Mouse (Mus musculus) limb, embryonic 14.5 days (tissue): ENCODE data around the gene Eno2. TPM values are rescaled to one million over a fixed set of nuclear protein-coding genes. Genes with fewer than 3 reads are reported as not detected.

Experiments
- ATAC-seq: fragments of 200-750 bp; cut with Nextera tagmentation; 2 replicates; pipeline ENCODE4 v1.8.0; 2017; ENCODE audit warnings: low read depth, moderate number of reproducible peaks, moderate TSS enrichment; ENCODE audit not compliant: low FRiP score
- DNase-seq: peaks from one replicate; pipeline ENCODE4 v3.0.0-alpha.2; 2015; ENCODE audit warnings: low spot score
- H3K27ac ChIP-seq: fragments of 300-500 bp; sonication (generic); replicated peaks from 2 replicates; pipeline ENCODE4 v1.5.1; 2014; ENCODE audit warnings: low read depth, mild to moderate bottlenecking, low read length, moderate library complexity, mixed read lengths
- H3K27me3 ChIP-seq: fragments of 300-500 bp; sonication (generic); 2 replicates; pipeline ENCODE4 v1.6.1; 2014; ENCODE audit warnings: low read length, mixed read lengths; ENCODE audit not compliant: control insufficient read depth, insufficient read depth
- H3K36me3 ChIP-seq: fragments of 300-500 bp; sonication (generic); 2 replicates; pipeline ENCODE4 v1.6.1; 2014; ENCODE audit warnings: mild to moderate bottlenecking, low read length, moderate library complexity, mixed read lengths; ENCODE audit not compliant: control insufficient read depth, insufficient read depth
- H3K4me1 ChIP-seq: fragments of 300-500 bp; sonication (generic); 2 replicates; pipeline ENCODE4 v1.6.1; 2014; ENCODE audit warnings: antibody characterized with exemption, low read length, mixed read lengths; ENCODE audit not compliant: control insufficient read depth, insufficient read depth
- H3K4me2 ChIP-seq: fragments of 300-500 bp; sonication (generic); replicated peaks from 2 replicates; pipeline ENCODE4 v1.6.1; 2014; ENCODE audit warnings: low read depth, mild to moderate bottlenecking, low read length, moderate library complexity; ENCODE audit not compliant: severe bottlenecking
- H3K4me3 ChIP-seq: fragments of 300-500 bp; sonication (generic); replicated peaks from 2 replicates; pipeline ENCODE4 v1.5.1; 2014; ENCODE audit warnings: low read length
- H3K9ac ChIP-seq: fragments of 300-500 bp; sonication (generic); 2 replicates; pipeline ENCODE4 v1.6.1; 2014; ENCODE audit warnings: mild to moderate bottlenecking, low read depth, low read length, moderate library complexity; ENCODE audit not compliant: severe bottlenecking
- H3K9me3 ChIP-seq: fragments of 300-500 bp; sonication (generic); 2 replicates; pipeline ENCODE4 v1.6.1; 2016; ENCODE audit warnings: low read length; ENCODE audit not compliant: control insufficient read depth
- POLR2A ChIP-seq: fragments of 200-500 bp; IDR thresholded peaks from 2 replicates; pipeline ENCODE4 v1.8.0; 2012; ENCODE audit warnings: inconsistent platforms, mild to moderate bottlenecking, moderate library complexity, borderline replicate concordance; ENCODE audit not compliant: insufficient read depth, insufficient read length; ENCODE audit errors: extremely low read depth
- WGBS: fragments of 180-500 bp; shearing (Covaris S2); extraction: QIAGEN DNeasy Blood & Tissue Kit; methylation state at CpG from one replicate; pipeline ENCODE4 v1.1.7; 2014; 5-methylcytosine and 5-hydroxymethylcytosine counted together
- polyA plus RNA-seq, 2 experiments: library from polyadenylated mRNA; depleted of rRNA in 1 of 2; stranded (reverse) in 1 of 2; unstranded in 1 of 2; fragments of >200 nt; fragmentation: Nextera tagmentation in 1 of 2; extraction: Ambion mirVana in 1 of 2; gene quantifications; 2 replicates each; pipeline versions ENCODE4 v1.2.1 to v1.2.3; 2012 to 2014

The Eno2 gene
- polyA plus RNA-seq, 2 experiments: 6.0 to 21.7 TPM

DNA sequence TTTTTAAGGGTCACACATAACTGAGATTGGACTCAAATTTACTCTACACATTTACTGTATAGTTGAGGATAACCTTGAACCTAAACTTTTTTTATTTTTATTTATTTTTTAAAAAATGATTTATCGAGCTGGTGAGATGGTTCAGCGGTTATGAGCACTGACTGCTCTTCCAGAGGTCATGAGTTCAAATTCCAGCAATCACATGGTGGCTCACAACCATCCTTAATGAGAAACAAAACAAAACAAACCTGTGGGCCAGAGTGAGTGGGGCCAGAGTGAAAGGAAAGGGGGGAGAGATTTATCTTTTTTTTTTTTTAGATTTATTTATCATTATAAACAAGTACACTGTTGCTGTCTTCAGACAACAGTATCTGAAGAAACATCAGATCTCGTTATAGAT is 22.4 kb upstream of the Eno2 start:
- Histone ChIP-seq H3K4me3 (no peak overlapping the region), H3K9me3 (no peaks in the 10 kb centered on the region), H3K27ac (no peak overlapping the region), H3K27me3 (no peaks in the 10 kb centered on the region), H3K4me2 (no peak overlapping the region), H3K4me1 (no peaks in the 10 kb centered on the region), H3K9ac (no peak overlapping the region), H3K36me3 (no peaks in the 10 kb centered on the region)
- no peak for TF ChIP-seq POLR2A
- 86% methylated on average over 3 of the region's 3 CpGs for WGBS
- ATAC-seq (no peak), DNase-seq (no peak)

DNA sequence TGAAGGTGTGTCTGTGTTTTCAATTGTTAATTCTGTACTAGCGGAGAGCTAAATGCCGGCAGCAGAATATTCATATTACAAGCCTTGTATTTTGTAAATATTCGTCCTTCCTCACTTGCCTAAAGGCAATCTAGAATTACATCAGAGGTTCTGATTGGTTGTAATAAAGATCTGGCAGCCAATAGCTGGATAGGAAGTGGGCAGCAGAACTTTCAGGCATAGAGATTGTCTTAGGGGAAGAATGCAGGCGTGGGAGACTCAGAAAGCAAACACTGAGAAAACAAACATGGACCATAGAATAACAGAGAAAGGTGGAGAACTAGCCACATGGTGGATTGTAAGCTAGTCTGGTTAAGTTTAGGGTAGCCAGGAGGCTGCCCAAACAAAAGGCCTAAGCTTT is 20.6 kb upstream of the Eno2 start:
- DNase-seq (no peak), ATAC-seq (no peak)
- Histone ChIP-seq H3K9me3 (no peaks in the 10 kb centered on the region), H3K4me1 (no peaks in the 10 kb centered on the region), H3K36me3 (no peaks in the 10 kb centered on the region), H3K27me3 (no peaks in the 10 kb centered on the region), H3K4me3 (no peak overlapping the region), H3K27ac (no peak overlapping the region), H3K9ac (no peak overlapping the region), H3K4me2 (no peak overlapping the region)
- 62% methylated on average over 4 of the region's 4 CpGs for WGBS
- TF ChIP-seq POLR2A: no peak

DNA sequence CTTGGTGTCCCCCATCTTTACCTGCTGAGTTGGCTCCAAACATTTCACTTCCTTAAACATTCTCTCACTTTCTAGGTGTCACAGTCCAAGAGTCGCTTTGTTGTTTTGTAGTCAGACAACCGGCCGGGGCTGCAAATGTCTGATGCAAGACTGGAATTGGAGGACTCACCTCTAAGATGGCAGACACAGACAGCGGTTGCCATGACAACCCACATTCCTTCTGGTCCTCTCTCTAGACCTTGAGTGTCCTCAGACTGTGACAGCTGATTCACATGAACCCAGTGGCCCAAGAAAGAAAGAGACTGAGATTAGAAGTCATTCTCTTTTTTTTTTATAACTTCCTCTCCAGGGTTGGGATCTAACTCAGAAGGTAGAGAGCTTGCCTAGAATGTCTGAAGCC is 20.0 kb upstream of the Eno2 start:
- ATAC-seq: no peak
- no peak overlapping the region for H3K4me2 ChIP-seq
- H3K4me3 ChIP-seq: no peak overlapping the region
- no peaks in the 10 kb centered on the region for H3K36me3 ChIP-seq
- no peak overlapping the region for H3K9ac ChIP-seq
- no peaks in the 10 kb centered on the region for H3K9me3 ChIP-seq
- H3K27me3 ChIP-seq: no peaks in the 10 kb centered on the region
- H3K4me1 ChIP-seq: no peaks in the 10 kb centered on the region
- no peak overlapping the region for H3K27ac ChIP-seq
- TF ChIP-seq POLR2A: no peak
- WGBS: 89% methylated on average over 4 of the region's 4 CpGs
- DNase-seq: no peak

DNA sequence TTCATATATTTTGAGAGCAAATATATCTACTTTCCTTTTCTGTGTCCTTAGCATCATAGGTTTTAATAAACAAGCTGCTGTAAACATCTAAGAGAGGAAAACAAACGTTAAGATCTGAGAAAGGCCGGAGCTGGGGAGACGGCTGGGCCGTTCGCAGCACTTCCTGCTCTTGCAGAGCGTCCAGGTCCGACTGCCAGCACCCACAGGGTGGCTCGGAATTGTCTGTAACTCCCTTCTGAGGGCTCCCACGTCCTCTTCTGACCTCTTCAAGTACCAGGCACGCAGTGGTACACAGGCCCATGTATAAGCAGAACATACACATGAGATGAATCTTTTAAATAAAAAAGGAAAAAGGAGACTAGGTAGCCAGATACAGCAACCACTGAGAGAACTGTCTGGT is 18.2 kb upstream of the Eno2 start:
- 73% methylated on average over 10 of the region's 10 CpGs for WGBS
- ATAC-seq (no peak), DNase-seq (no peak)
- no peaks in the 10 kb centered on the region for H3K27me3 ChIP-seq
- no peak overlapping the region for H3K4me2 ChIP-seq
- no peak overlapping the region for H3K27ac ChIP-seq
- no peaks in the 10 kb centered on the region for H3K9me3 ChIP-seq
- no peak for TF ChIP-seq POLR2A
- H3K4me1 ChIP-seq: no peaks in the 10 kb centered on the region
- H3K36me3 ChIP-seq: no peaks in the 10 kb centered on the region
- no peak overlapping the region for H3K4me3 ChIP-seq
- no peak overlapping the region for H3K9ac ChIP-seq

DNA sequence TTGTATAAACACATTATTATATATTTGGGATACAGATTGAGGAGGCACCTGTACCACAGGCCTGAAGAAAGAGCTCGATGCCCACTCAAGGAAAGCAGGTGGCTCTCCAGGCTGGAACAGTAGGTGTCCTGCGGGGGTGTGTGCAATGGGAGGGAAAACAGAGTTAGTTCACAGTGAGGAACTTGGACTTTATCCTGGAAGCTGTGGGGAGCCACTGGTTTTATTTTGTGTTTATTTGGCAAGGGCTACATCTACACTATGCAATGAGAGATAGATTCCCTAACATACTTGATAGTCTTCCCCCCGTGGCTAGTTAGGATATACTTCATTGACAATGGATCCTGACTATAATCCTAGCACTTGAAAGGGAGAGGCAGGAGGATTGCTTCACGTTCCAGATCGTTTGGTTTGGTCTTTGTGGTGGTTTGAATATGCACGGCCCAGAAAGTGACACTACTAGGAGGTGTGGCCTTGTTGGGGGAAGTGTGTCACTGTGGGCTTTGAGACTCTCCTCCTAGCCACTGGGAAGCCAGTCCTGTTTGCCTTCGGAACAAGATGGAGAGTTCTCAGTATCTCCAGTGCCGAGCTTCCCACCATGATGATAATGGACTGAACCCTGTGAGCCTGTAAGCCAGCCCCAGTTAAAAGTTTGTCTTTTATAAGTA is 17.4 kb upstream of the Eno2 start:
- Histone ChIP-seq H3K4me1 (no peaks in the 10 kb centered on the region), H3K4me3 (no peak overlapping the region), H3K9ac (no peak overlapping the region), H3K36me3 (no peaks in the 10 kb centered on the region), H3K27me3 (no peaks in the 10 kb centered on the region), H3K9me3 (no peaks in the 10 kb centered on the region), H3K27ac (no peak overlapping the region), H3K4me2 (no peak overlapping the region)
- no peak for TF ChIP-seq POLR2A
- DNase-seq: no peak
- WGBS: 49% methylated on average over 8 of the region's 8 CpGs
- ATAC-seq: no peak
